Mouse (Mus musculus) heart, embryonic 12.5 days (tissue): ENCODE results near the gene Plscr4. TPM values are rescaled to one million over a fixed set of nuclear protein-coding genes. Genes with fewer than 3 reads are reported as not detected.

Experiments
- ATAC-seq: fragments of 200-750 bp; cut with Nextera tagmentation; 2 replicates; pipeline ENCODE4 v1.8.0; 2017; ENCODE audit warnings: moderate TSS enrichment, moderate library complexity; ENCODE audit not compliant: insufficient number of reproducible peaks, low FRiP score
- H3K27ac ChIP-seq: fragments of 300-500 bp; sonication (generic); 2 replicates; pipeline ENCODE4 v1.5.1; 2016; ENCODE audit warnings: mild to moderate bottlenecking, moderate library complexity; ENCODE audit not compliant: poor library complexity, severe bottlenecking
- H3K27me3 ChIP-seq: fragments of 300-500 bp; sonication (generic); replicated peaks from 2 replicates; pipeline ENCODE4 v1.6.1; 2016; ENCODE audit warnings: mild to moderate bottlenecking, moderate library complexity
- H3K36me3 ChIP-seq: fragments of 300-500 bp; sonication (generic); 2 replicates; pipeline ENCODE4 v1.6.1; 2016; ENCODE audit warnings: mild to moderate bottlenecking, moderate library complexity
- H3K4me1 ChIP-seq: fragments of 300-500 bp; sonication (generic); replicated peaks from 2 replicates; pipeline ENCODE4 v1.6.1; 2016; ENCODE audit warnings: mild to moderate bottlenecking
- H3K4me2 ChIP-seq: fragments of 300-500 bp; sonication (generic); 2 replicates; pipeline ENCODE4 v1.6.1; 2016; ENCODE audit warnings: mild to moderate bottlenecking, moderate library complexity
- H3K4me3 ChIP-seq: fragments of 300-500 bp; sonication (generic); 2 replicates; pipeline ENCODE4 v1.5.1; 2016; ENCODE audit warnings: mild to moderate bottlenecking
- H3K9ac ChIP-seq: fragments of 300-500 bp; sonication (generic); 2 replicates; pipeline ENCODE4 v1.6.1; 2016; ENCODE audit warnings: mild to moderate bottlenecking, moderate library complexity
- H3K9me3 ChIP-seq: fragments of 300-500 bp; sonication (generic); replicated peaks from 2 replicates; pipeline ENCODE4 v1.6.1; 2016; ENCODE audit warnings: mild to moderate bottlenecking, moderate library complexity
- WGBS: fragments of 180-500 bp; shearing (Covaris S2); methylation state at CpG from one replicate; pipeline ENCODE4 v1.1.7; 2016; 5-methylcytosine and 5-hydroxymethylcytosine counted together
- polyA plus RNA-seq: library from polyadenylated mRNA; unstranded; fragments of >200 nt; fragmentation: Nextera tagmentation; extraction: Ambion mirVana; gene quantifications from 2 replicates; pipeline ENCODE4 v1.2.1, GENCODE M21; 2016

Gene Plscr4
- polyA plus RNA-seq, 1 experiment from 2014 or later, result 2.9 TPM

GRCm38 (mm10) chr9:92472256-92472855 lies 15.2 kb downstream of the Plscr4 start:
- Histone ChIP-seq H3K9me3 (no peaks in the 10 kb centered on the region), H3K27ac (no peak overlapping the region), H3K27me3 (no peaks in the 10 kb centered on the region), H3K4me2 (no peak overlapping the region), H3K9ac (no peak overlapping the region), H3K4me1 (no peaks in the 10 kb centered on the region), H3K36me3 (no peaks in the 10 kb centered on the region), H3K4me3 (no peak overlapping the region)
- 80% methylated on average over 5 of the region's 5 CpGs for WGBS
- ATAC-seq, result no peak

DNA sequence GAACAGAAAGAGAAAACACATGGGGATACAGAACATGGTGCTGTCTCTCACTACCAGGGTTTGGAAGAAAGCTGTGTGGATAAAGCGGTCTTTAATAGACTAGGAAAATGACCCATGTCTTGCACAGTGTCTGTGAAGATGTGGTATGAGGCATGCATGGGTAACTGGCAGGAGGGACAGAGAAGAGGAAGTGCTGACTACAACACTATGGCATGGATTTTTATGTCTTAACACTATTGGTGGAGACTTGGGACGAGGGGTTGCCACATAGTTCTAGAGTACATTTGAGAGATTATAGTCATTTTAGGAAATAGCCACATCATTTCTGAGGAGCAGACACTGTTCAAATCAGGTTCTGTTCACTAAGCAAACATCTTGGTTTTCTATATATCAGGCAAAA lies 16.0 kb downstream of the Plscr4 start:
- WGBS, result 79% methylated on average over 2 of the region's 2 CpGs
- H3K4me3 ChIP-seq, result no peak overlapping the region
- H3K27ac ChIP-seq, result no peak overlapping the region
- ATAC-seq, result no peak
- no peaks in the 10 kb centered on the region for H3K27me3 ChIP-seq
- no peak overlapping the region for H3K4me2 ChIP-seq
- H3K9me3 ChIP-seq, result no peaks in the 10 kb centered on the region
- no peaks in the 10 kb centered on the region for H3K4me1 ChIP-seq
- H3K9ac ChIP-seq, result no peak overlapping the region
- no peaks in the 10 kb centered on the region for H3K36me3 ChIP-seq

- H3K4me3 ChIP-seq, result no peak overlapping the region
- no peaks in the 10 kb centered on the region for H3K36me3 ChIP-seq
- H3K4me2 ChIP-seq, result no peak overlapping the region
- no peak for ATAC-seq
- no peaks in the 10 kb centered on the region for H3K4me1 ChIP-seq
- no peaks in the 10 kb centered on the region for H3K9me3 ChIP-seq
- H3K9ac ChIP-seq, result no peak overlapping the region
- H3K27me3 ChIP-seq, result no peaks in the 10 kb centered on the region
- WGBS, result 86% methylated on average over 1 of the region's 1 CpGs
- H3K27ac ChIP-seq, result no peak overlapping the region
These were observed 17.1 kb downstream of the Plscr4 start for GRCm38 (mm10) chr9:92474244-92474643.

GRCm38 (mm10) chr9:92481663-92482062 lies 24.5 kb downstream of the Plscr4 start:
- Histone ChIP-seq H3K4me1 (no peaks in the 10 kb centered on the region), H3K4me2 (no peak overlapping the region), H3K27me3 (no peaks in the 10 kb centered on the region), H3K27ac (no peak overlapping the region), H3K9me3 (no peaks in the 10 kb centered on the region), H3K36me3 (no peaks in the 10 kb centered on the region), H3K9ac (no peak overlapping the region), H3K4me3 (no peak overlapping the region)
- no peak for ATAC-seq
- WGBS, result 81% methylated on average over 2 of the region's 2 CpGs

GRCm38 (mm10) chr9:92482551-92482950 lies 25.4 kb downstream of the Plscr4 start:
- no peak overlapping the region for H3K4me3 ChIP-seq
- no peak for ATAC-seq

DNA sequence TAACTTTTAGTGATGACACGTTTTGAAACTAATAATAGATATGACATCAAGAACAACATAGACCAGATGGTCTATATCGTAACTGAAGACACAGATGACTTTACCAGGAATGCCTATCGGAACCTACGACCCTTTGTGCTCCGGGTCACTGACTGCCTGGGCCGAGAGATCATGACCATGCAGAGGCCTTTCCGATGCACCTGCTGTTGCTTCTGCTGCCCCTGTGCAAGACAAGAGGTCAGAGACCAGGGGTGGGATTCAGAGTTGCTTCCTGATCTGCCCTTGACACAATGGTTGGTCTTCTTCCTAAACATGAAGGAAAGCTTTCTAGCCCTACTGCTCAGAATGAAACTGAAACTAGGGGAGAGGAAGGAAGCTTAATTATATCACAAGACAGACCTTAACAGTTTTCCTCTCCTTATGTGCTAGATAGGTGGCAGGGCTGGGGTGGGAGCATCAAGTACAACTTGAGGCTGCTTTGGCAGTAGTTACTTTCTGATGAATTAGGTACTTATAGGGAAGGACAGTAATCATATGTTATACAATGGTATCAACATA lies 27.6 kb downstream of the Plscr4 start:
- Histone ChIP-seq H3K27me3 (no peaks in the 10 kb centered on the region), H3K4me1 (0 out of 2 replicates have a peak, but pooled peaks cover 4% of the 10 kb centered on the region), H3K4me2 (no peak overlapping the region), H3K9me3 (no peaks in the 10 kb centered on the region), H3K36me3 (no peaks in the 10 kb centered on the region), H3K27ac (no peak overlapping the region), H3K4me3 (no peak overlapping the region), H3K9ac (no peak overlapping the region)
- no peak for ATAC-seq
- WGBS, result 73% methylated on average over 7 of the region's 7 CpGs

More at GRCm38 (mm10) chr9:92482551-92482950, 25.4 kb downstream of the Plscr4 start:
- Histone ChIP-seq H3K27ac (no peak overlapping the region), H3K9me3 (no peaks in the 10 kb centered on the region), H3K36me3 (no peaks in the 10 kb centered on the region), H3K4me1 (no peaks in the 10 kb centered on the region), H3K27me3 (no peaks in the 10 kb centered on the region), H3K4me2 (no peak overlapping the region), H3K9ac (no peak overlapping the region)
- WGBS, result 76% methylated on average over 4 of the region's 4 CpGs

GRCm38 (mm10) chr9:92489857-92490256 lies 32.7 kb downstream of the Plscr4 start:
- Histone ChIP-seq H3K27ac (no peak overlapping the region), H3K36me3 (no peaks in the 10 kb centered on the region), H3K27me3 (no peaks in the 10 kb centered on the region), H3K4me3 (no peak overlapping the region), H3K4me1 (0 out of 2 replicates have a peak, but pooled peaks cover 4% of the 10 kb centered on the region), H3K4me2 (no peak overlapping the region), H3K9me3 (no peaks in the 10 kb centered on the region), H3K9ac (no peak overlapping the region)
- ATAC-seq, result no peak
- 79% methylated on average over 7 of the region's 7 CpGs for WGBS

DNA sequence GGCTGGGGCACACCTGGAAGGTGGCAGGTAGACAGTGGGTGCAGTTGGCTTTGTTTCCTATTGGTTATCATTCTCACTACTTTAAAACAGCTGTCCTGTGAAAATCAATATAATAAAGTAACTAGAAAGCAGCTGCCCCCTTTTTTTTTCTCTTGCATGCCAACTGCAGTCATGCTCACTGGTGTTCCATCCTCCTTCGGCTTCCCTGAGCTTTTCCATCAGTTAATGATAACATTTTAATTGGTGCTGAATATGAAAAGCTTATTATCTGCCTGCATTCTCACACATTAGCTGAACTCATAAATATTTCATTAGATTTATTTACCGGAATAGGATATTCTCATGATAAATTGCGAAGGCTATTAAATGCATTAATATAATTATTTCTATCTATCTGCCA lies 33.1 kb downstream of the Plscr4 start:
- Histone ChIP-seq H3K27ac (no peak overlapping the region), H3K4me2 (no peak overlapping the region), H3K36me3 (no peaks in the 10 kb centered on the region), H3K4me1 (0 out of 2 replicates have a peak, but pooled peaks cover 4% of the 10 kb centered on the region), H3K4me3 (no peak overlapping the region), H3K27me3 (no peaks in the 10 kb centered on the region), H3K9ac (no peak overlapping the region), H3K9me3 (no peaks in the 10 kb centered on the region)
- ATAC-seq, result no peak
- 85% methylated on average over 3 of the region's 3 CpGs for WGBS

DNA sequence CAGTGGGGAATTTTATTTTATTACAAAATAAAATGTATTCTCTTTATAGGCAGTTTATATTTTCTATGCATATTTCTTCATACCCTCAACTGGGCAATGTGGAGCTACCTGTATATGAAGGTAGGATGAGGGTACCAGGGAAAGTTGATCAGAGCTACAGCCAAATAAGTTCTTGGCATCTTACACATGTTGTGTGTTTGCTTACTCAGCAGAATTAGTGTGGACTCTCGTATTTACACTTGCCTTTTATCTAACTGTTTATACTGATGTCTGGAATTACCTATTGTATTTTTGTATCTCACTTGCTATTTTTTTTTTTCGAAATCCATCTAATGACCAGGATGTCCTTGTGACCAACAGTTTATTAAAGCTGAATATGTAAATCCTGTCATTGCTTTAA lies 34.1 kb downstream of the Plscr4 start:
- Histone ChIP-seq H3K4me2 (no peak overlapping the region), H3K4me3 (no peak overlapping the region), H3K36me3 (no peaks in the 10 kb centered on the region), H3K9me3 (no peaks in the 10 kb centered on the region), H3K27ac (no peak overlapping the region), H3K9ac (no peak overlapping the region), H3K27me3 (no peaks in the 10 kb centered on the region), H3K4me1 (0 out of 2 replicates have a peak, but pooled peaks cover 4% of the 10 kb centered on the region)
- ATAC-seq, result no peak
- WGBS, result 67% methylated on average over 2 of the region's 2 CpGs

DNA sequence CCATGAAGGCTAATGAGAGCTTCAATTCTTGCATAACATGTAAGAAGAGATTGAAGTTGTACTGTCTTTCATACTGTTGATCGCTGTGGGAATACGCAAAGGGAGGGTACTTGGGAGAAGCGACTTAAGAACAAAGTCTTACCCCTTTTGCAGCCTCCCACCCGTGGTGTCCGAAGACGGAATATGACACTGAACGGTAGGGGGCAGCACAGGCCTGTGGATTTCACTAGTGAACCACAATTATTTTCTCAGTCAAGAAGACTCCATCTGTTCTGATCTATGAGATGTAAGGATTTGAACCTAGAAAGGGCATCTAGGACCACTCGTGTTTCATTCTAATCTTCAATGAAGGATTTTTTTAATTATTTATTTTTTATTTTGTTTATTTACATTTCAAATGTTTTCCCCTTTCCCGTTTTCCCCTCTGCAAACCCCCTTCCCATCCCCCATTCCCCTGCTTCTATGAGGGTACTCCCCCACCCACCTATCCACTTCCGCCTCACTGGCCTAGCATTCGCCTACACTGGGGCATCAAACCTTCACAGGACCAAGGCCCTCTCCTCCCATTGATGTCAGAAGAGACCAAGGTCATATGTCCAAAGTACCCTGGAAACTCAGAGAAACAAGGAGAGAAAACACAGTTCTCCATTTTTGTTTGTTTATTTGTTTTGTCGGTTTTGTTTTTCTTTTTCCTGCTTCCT lies 42.7 kb downstream of the Plscr4 start:
- Histone ChIP-seq H3K9me3 (no peaks in the 10 kb centered on the region), H3K4me1 (no peaks in the 10 kb centered on the region), H3K27ac (no peak overlapping the region), H3K9ac (no peak overlapping the region), H3K4me2 (no peak overlapping the region), H3K36me3 (no peaks in the 10 kb centered on the region), H3K4me3 (no peak overlapping the region), H3K27me3 (no peaks in the 10 kb centered on the region)
- WGBS, result 43% methylated on average over 12 of the region's 12 CpGs
- ATAC-seq, result no peak

- no peak for ATAC-seq
- Histone ChIP-seq H3K9ac (no peak overlapping the region), H3K36me3 (no peaks in the 10 kb centered on the region), H3K4me3 (no peak overlapping the region), H3K27me3 (no peaks in the 10 kb centered on the region), H3K4me1 (no peaks in the 10 kb centered on the region), H3K9me3 (no peaks in the 10 kb centered on the region), H3K4me2 (no peak overlapping the region), H3K27ac (no peak overlapping the region)
- 71% methylated on average over 3 of the region's 3 CpGs for WGBS
These were observed 47.1 kb downstream of the Plscr4 start for GRCm38 (mm10) chr9:92504256-92504655.
